Mouse (Mus musculus): ENCODE measurements around the gene Dthd1.

- TF ChIP-seq POLR2A (IDR thresholded peaks at IDR 0.05; ENCODE audit: insufficient read length, low read depth) (no peak), MAX (IDR thresholded peaks at IDR 0.05; ENCODE audit: low read depth) (no peak), MYOG (IDR thresholded peaks at IDR 0.05; ENCODE audit: control insufficient read depth in 1 of 3, insufficient read depth in 1 of 3, insufficient read length in 2 of 3, low read depth in 2 of 3) (no peak), TCF12 (IDR thresholded peaks at IDR 0.05; ENCODE audit: insufficient read depth, poor library complexity, severe bottlenecking) (no peak), MYOD1 (IDR thresholded peaks at IDR 0.05; ENCODE audit: control insufficient read depth in 1 of 3, insufficient read length in 2 of 3, low read depth in 2 of 3) (no peak)
Measured at GRCm38 (mm10) chr5:62895326-62895725, 81.7 kb downstream of the Dthd1 start.
